Mouse (Mus musculus) hindbrain, embryonic 15.5 days (tissue): ENCODE measurements around the gene Jazf1. TPM values are rescaled to one million over a fixed set of nuclear protein-coding genes. Genes with fewer than 3 reads are reported as not detected.
A peak's percentile ranks its signal among the peaks of the same experiment; 100 is the strongest.

ENCODE experiments used
- ATAC-seq: fragments of 200-750 bp; cut with Nextera tagmentation; 2 replicates; pipeline ENCODE4 v1.8.0; 2017; ENCODE audit warnings: low read depth, moderate number of reproducible peaks, moderate TSS enrichment; ENCODE audit not compliant: low FRiP score
- H3K27ac ChIP-seq: fragments of 300-500 bp; sonication (generic); replicated peaks from 2 replicates; pipeline ENCODE4 v1.5.1; 2015; ENCODE audit warnings: mild to moderate bottlenecking, inconsistent platforms
- H3K27me3 ChIP-seq: fragments of 300-500 bp; sonication (generic); 2 replicates; pipeline ENCODE4 v1.6.1; 2015; ENCODE audit warnings: control low read depth, inconsistent platforms
- H3K36me3 ChIP-seq: fragments of 300-500 bp; sonication (generic); 2 replicates; pipeline ENCODE4 v1.6.1; 2015; ENCODE audit warnings: control low read depth, inconsistent platforms
- H3K4me1 ChIP-seq: fragments of 300-500 bp; sonication (generic); replicated peaks from 2 replicates; pipeline ENCODE4 v1.6.1; 2015; ENCODE audit warnings: control low read depth, inconsistent platforms
- H3K4me2 ChIP-seq: fragments of 300-500 bp; sonication (generic); 2 replicates; pipeline ENCODE4 v1.6.1; 2015; ENCODE audit warnings: moderate library complexity, mild to moderate bottlenecking, inconsistent platforms
- H3K4me3 ChIP-seq: fragments of 300-500 bp; sonication (generic); 2 replicates; pipeline ENCODE4 v1.5.1; 2015; ENCODE audit warnings: mild to moderate bottlenecking, inconsistent platforms
- H3K9ac ChIP-seq: fragments of 300-500 bp; sonication (generic); 2 replicates; pipeline ENCODE4 v1.6.1; 2015; ENCODE audit warnings: inconsistent platforms
- H3K9me3 ChIP-seq: fragments of 300-500 bp; sonication (generic); 2 replicates; pipeline ENCODE4 v1.6.1; 2016; ENCODE audit warnings: control low read depth, inconsistent platforms
- whole genome bisulfite sequencing: fragments of 180-500 bp; shearing (Covaris S2); methylation state at CpG from one replicate; pipeline ENCODE4 v1.1.7; 2015; 5-methylcytosine and 5-hydroxymethylcytosine counted together
- polyA plus RNA-seq: library from polyadenylated mRNA; unstranded; fragments of >200 nt; fragmentation: Nextera tagmentation; extraction: Ambion mirVana; gene quantifications from 2 replicates; pipeline ENCODE4 v1.2.1, GENCODE M21; 2015

Gene Jazf1
- polyA plus RNA-seq, 1 experiment from 2014 or later: 52.4 TPM

DNA sequence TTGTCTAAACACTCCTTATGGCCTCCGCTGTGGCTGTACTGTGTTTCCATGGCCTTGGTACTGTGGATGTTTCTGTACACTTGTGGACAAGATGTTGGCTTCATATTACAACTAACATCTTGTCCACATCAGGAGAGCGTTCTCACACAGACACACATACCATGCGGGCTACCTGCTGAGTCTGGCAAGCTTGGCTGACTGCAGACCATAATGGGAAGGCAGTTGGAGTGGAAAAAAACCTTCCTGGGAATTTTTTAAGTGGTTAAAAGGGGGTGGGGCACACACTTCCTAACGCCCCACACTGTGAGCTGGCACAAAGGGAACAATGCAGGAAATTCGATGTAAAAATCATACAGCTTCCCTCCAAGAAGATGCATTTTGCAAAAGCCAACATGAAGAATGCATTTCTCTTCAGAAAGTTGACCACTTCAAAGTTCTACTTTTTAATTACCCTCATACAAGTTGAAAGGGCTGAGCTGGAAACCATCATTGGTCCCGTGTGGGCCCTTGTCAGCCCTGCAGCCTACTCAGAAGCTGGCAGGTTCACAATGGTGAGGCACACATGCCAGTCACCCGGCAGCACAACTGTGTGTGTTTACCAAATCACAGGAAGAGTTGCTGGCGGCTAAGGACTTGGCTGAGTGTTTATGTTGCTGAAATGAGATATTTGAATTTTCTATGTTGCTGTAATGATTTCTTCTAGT is 215.9 kb downstream of the Jazf1 start:
- no peak overlapping the region for H3K9ac ChIP-seq
- no peaks in the 10 kb centered on the region for H3K9me3 ChIP-seq
- peak overlapping the region; percentile 72 for H3K27ac ChIP-seq
- H3K4me1 ChIP-seq: peaks cover 45% of the 10 kb centered on the region
- no peak overlapping the region for H3K4me2 ChIP-seq
- H3K36me3 ChIP-seq: no peaks in the 10 kb centered on the region
- 32% methylated on average over 8 of the region's 8 CpGs for WGBS
- ATAC-seq: no peak; the same call in 1 of the 2 replicates
- no peaks in the 10 kb centered on the region for H3K27me3 ChIP-seq
- H3K4me3 ChIP-seq: no peak overlapping the region

DNA sequence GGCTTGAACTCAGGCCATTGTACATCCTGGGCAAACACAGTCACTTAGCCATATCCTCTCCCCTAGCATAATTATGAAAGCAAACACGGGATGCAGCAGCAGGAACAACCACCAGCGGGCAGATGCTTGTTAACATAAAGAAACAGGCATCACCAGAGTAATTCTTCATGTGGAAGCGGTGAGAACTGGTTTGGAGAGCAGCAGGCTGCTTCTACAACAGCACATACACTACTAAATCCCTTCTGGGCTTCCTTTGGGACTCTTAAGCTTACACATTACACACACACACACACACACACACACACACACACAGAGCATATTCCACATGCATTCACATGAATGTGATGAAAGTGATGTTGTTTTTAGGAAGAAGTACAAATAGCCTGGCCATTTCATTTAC is 216.5 kb downstream of the Jazf1 start:
- ATAC-seq: no peak; the same call in 1 of the 2 replicates
- peak overlapping the region; percentile 72 for H3K27ac ChIP-seq

DNA sequence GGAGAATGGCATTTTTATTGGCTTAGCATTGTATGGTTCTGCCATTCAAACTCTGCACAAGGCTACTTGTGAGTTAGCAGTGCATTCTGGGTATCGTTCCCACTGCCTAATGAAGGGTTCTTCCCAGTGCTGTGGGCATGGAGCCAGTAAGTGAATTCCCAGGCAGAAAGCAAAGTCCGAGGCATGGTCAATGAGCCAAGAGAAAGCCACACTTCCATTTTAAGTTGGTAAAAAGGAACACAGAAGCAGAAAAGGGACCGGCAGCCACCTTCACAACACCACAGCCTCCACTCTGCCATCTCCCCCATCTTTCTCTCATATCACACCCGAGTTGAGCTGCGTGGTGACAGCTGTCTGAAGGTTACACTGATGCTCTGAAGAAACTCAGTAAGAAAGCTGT is 217.4 kb downstream of the Jazf1 start:
- Histone ChIP-seq H3K4me2 (peak overlapping the region; percentile 27; the same call in 1 of the 2 replicates), H3K27ac (peak overlapping the region; percentile 72), H3K27me3 (no peaks in the 10 kb centered on the region), H3K36me3 (no peaks in the 10 kb centered on the region), H3K4me1 (peaks cover 32% of the 10 kb centered on the region), H3K9me3 (no peaks in the 10 kb centered on the region), H3K9ac (no peak overlapping the region), H3K4me3 (no peak overlapping the region)
- peak; percentile 54; the same call in 1 of the 2 replicates for ATAC-seq
- WGBS: 42% methylated on average over 5 of the region's 5 CpGs

More for the DNA sequence above, 216.5 kb downstream of the Jazf1 start:
- Histone ChIP-seq H3K4me3 (no peak overlapping the region), H3K36me3 (no peaks in the 10 kb centered on the region), H3K4me2 (no peak overlapping the region), H3K27me3 (no peaks in the 10 kb centered on the region), H3K9me3 (no peaks in the 10 kb centered on the region), H3K4me1 (peaks cover 40% of the 10 kb centered on the region), H3K9ac (no peak overlapping the region)
- WGBS: 18% methylated on average over 3 of the region's 3 CpGs

DNA sequence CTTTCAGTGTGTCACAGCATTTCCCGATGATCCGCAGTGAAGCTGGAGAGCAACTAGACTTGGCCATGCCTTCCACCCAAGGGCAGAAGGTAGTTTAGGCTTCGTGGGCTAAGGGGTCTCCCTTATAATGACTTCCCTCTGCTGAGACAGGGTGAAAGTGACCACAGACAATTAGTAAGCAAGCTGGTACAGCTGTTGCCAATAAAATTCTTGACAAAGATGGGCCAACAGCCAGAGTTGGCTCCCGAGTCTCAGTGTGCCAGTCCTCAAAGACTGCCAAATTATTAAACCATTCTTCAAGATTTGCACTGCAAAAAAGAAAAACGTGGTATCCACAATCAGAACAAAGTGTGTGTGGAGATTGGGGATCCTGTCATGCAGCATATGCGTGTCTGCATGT is 220.2 kb downstream of the Jazf1 start:
- 70% methylated on average over 6 of the region's 6 CpGs for WGBS
- no peak for ATAC-seq

DNA sequence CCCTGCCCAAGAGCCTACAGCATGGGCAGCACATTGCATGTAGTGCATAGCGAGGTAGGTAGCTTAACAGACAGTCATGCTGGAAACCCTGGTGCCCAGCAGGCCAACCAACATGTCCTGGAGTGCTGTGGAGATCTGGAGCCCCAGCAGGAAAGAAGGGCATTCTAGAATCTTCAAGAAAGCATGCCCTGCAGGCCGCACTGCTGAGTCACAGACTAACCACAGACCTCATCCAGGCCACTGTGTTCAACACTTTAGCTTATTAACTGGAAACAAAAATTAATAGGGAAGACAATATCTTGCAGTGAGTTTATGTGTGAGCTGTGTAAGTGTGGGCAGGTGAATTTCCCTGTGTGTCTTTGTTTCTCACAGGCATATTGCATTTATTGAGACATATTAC is 222.1 kb downstream of the Jazf1 start:
- peaks cover 16% of the 10 kb centered on the region for H3K4me1 ChIP-seq
- no peaks in the 10 kb centered on the region for H3K27me3 ChIP-seq
- ATAC-seq: no peak
- no peak overlapping the region for H3K9ac ChIP-seq
- H3K36me3 ChIP-seq: no peaks in the 10 kb centered on the region
- WGBS: 93% methylated on average over 2 of the region's 2 CpGs
- no peak overlapping the region for H3K27ac ChIP-seq
- no peaks in the 10 kb centered on the region for H3K9me3 ChIP-seq
- no peak overlapping the region for H3K4me2 ChIP-seq
- no peak overlapping the region for H3K4me3 ChIP-seq

More for the DNA sequence above, 220.2 kb downstream of the Jazf1 start:
- Histone ChIP-seq H3K4me3 (no peak overlapping the region), H3K4me1 (peaks cover 23% of the 10 kb centered on the region), H3K36me3 (no peaks in the 10 kb centered on the region), H3K9me3 (no peaks in the 10 kb centered on the region), H3K27me3 (no peaks in the 10 kb centered on the region), H3K4me2 (no peak overlapping the region), H3K9ac (no peak overlapping the region), H3K27ac (no peak overlapping the region)

DNA sequence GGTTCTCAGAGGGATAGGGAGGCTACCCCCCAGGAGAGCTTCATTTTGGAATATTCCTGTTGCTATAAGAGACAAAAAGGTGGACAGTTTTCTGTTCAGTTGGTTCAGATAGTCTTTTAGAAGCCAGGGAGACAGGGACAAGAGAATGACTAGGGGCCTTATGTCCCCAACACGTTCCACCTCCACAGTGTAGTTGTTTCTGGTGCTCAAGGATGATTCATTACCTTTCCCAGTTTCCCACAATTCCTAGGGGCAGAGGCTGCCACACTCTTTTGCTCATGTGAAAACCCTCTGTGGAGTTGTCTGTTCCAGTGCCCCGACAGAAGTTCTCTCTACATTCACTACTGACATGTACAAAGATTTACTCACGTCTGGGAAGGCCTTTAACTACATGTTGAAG is 223.7 kb downstream of the Jazf1 start:
- ATAC-seq: no peak
- Histone ChIP-seq H3K9me3 (no peaks in the 10 kb centered on the region), H3K9ac (no peak overlapping the region), H3K36me3 (no peaks in the 10 kb centered on the region), H3K27me3 (no peaks in the 10 kb centered on the region), H3K4me1 (peaks cover 16% of the 10 kb centered on the region), H3K27ac (no peak overlapping the region), H3K4me3 (no peak overlapping the region), H3K4me2 (no peak overlapping the region)
- 81% methylated on average over 3 of the region's 3 CpGs for WGBS

DNA sequence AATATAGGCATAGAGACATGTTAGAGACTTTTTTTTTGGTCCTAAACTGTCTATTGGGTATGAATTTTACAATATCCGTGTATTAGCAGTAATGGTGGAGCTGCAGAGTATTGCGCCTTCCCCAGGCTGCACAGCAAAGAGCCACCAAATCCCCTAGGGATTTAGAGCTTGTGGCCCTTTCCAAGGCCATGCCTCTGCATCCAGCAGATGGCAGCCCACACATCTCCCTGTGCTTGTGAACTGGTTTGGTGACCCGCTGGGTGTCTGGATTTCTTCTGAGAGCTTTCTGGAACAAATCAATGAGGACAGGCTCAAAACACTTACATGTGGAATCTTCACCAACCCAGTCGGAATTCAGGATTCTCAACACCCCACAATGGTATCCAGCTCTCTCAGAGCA is 225.4 kb downstream of the Jazf1 start:
- no peaks in the 10 kb centered on the region for H3K9me3 ChIP-seq
- no peak overlapping the region for H3K4me3 ChIP-seq
- ATAC-seq: no peak
- H3K27ac ChIP-seq: no peak overlapping the region
- no peak overlapping the region for H3K4me2 ChIP-seq
- peaks cover 33% of the 10 kb centered on the region for H3K4me1 ChIP-seq
- H3K27me3 ChIP-seq: no peaks in the 10 kb centered on the region
- 70% methylated on average over 4 of the region's 4 CpGs for WGBS
- H3K36me3 ChIP-seq: no peaks in the 10 kb centered on the region
- no peak overlapping the region for H3K9ac ChIP-seq

DNA sequence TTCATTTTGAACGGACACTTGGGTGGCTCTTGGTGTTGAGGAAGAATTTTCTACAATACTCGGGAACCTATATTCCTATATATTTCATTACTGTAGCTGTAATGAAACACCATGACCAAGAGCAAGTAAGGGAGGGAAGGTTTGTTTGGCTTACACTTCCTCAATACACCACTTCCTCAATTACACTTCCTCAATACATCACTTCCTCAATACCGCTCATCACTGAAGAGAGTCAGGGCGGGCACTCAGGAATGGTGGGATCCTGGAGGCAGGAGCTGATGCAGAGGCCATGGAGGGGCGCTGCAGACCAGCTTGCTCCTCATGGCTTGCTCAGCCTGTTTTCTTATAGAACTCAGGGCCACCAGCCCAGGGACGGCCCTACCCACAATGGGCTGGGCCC is 225.8 kb downstream of the Jazf1 start:
- no peak overlapping the region for H3K4me2 ChIP-seq
- H3K36me3 ChIP-seq: no peaks in the 10 kb centered on the region
- H3K4me3 ChIP-seq: no peak overlapping the region
- no peak overlapping the region for H3K9ac ChIP-seq
- no peak for ATAC-seq
- peaks cover 36% of the 10 kb centered on the region for H3K4me1 ChIP-seq
- H3K9me3 ChIP-seq: no peaks in the 10 kb centered on the region
- H3K27ac ChIP-seq: no peak overlapping the region
- 85% methylated on average over 6 of the region's 6 CpGs for WGBS
- H3K27me3 ChIP-seq: no peaks in the 10 kb centered on the region

DNA sequence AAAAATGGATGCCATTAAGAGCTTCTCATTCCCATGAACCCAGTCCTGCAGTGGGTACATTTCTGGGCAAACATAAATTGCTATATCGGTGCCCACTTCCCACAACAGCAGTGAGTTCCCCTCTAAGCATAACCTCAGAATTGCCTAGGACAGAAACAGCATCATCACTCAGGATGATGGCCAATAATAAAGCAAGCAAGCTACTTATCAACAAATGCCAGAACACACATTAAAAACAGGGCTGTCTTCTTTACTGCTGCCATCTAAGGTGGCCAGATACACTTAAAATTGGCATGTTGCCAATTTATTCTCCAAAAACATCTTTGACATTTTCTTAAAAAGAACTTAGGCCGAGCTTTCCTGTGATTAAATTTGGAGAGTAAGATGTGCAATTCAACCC is 226.8 kb downstream of the Jazf1 start:
- Histone ChIP-seq H3K9ac (no peak overlapping the region), H3K27ac (no peak overlapping the region), H3K4me2 (no peak overlapping the region), H3K4me1 (peaks cover 36% of the 10 kb centered on the region), H3K9me3 (no peaks in the 10 kb centered on the region), H3K4me3 (no peak overlapping the region), H3K27me3 (no peaks in the 10 kb centered on the region), H3K36me3 (no peaks in the 10 kb centered on the region)
- no peak for ATAC-seq
- 78% methylated on average over 2 of the region's 2 CpGs for WGBS

DNA sequence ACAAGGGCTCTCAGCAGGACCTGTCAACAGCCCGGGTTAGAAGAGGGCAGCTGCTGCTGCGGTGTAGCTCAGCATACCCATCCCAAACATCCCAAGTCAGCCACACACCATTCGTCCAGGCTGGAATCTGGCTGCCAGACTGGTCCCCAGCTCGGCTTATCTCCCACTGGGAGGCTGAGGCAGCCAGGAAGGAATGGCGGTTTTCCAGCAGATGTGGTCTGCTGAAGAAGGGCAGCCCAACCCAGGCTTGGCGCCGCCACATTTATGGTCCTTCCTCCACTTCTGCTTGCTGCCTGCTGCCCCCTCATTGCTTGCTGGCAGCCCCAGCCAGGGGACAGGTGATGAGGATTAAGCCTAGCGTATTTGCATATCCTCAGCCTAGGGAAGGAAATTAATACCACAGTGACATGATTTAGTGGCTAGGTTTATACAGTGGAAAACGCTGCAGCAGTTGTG is 227.8 kb downstream of the Jazf1 start:
- WGBS: 23% methylated on average over 9 of the region's 9 CpGs
- no peak overlapping the region for H3K27ac ChIP-seq

DNA sequence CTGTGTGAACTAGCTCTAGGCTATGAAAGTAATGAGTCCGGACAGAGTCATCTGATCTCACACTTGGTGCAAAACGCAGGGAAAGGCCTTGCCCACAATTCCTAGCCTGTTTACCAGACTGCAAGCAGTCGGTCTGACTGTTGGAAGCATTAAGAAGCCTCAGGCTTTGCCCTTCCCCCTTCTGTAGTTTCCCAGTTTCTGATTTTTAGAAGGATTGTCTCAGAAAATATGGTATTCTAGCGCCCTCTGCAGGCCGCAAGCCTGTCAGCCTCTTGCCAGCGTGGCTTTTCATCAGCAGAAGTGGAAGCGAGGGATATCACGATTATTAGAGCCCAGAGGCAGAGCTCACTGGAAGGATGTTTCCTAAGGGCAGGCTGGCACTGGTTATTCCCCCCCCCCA is 229.7 kb downstream of the Jazf1 start:
- peak; percentile 73 for ATAC-seq
- Histone ChIP-seq H3K36me3 (no peaks in the 10 kb centered on the region), H3K27ac (no peak overlapping the region), H3K4me1 (peaks cover 36% of the 10 kb centered on the region), H3K9me3 (no peaks in the 10 kb centered on the region), H3K27me3 (no peaks in the 10 kb centered on the region), H3K4me2 (no peak overlapping the region), H3K4me3 (no peak overlapping the region), H3K9ac (no peak overlapping the region)
- WGBS: 2% methylated on average over 8 of the region's 8 CpGs

More for the DNA sequence above, 227.8 kb downstream of the Jazf1 start:
- H3K36me3 ChIP-seq: no peaks in the 10 kb centered on the region
- H3K9ac ChIP-seq: no peak overlapping the region
- H3K4me2 ChIP-seq: no peak overlapping the region
- no peaks in the 10 kb centered on the region for H3K27me3 ChIP-seq
- ATAC-seq: no peak
- H3K4me1 ChIP-seq: peaks cover 36% of the 10 kb centered on the region
- H3K4me3 ChIP-seq: no peak overlapping the region
- no peaks in the 10 kb centered on the region for H3K9me3 ChIP-seq

DNA sequence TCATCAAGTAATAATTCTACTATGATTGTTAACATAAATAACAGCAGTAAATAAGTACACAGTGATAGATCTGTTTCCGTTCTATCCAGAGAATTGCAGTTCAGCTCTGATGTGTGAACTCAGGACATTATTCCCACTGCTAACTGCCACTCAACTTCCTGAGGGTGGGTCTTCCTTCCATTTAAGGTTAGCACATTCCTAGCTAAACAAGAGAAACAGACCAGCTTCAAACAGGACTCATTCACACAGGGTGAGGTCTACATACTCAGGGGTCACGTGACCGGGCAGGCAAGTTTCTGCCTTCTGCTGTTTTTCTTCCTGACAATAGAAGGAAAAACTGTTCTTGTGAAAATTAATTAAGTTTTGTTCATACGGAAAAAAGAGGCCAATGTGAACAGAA is 230.6 kb downstream of the Jazf1 start:
- Histone ChIP-seq H3K9me3 (no peaks in the 10 kb centered on the region), H3K9ac (no peak overlapping the region), H3K4me2 (no peak overlapping the region), H3K36me3 (no peaks in the 10 kb centered on the region), H3K4me3 (no peak overlapping the region), H3K4me1 (peaks cover 36% of the 10 kb centered on the region), H3K27ac (no peak overlapping the region), H3K27me3 (no peaks in the 10 kb centered on the region)
- ATAC-seq: no peak
- 67% methylated on average over 4 of the region's 4 CpGs for WGBS
